Mouse (Mus musculus) MEL-GATA-1-ER (cell line): ENCODE results near the gene Atf6b.

Experiments
- DNase-seq: peaks from one replicate; pipeline ENCODE4 v3.0.0-alpha.2; 2012; ENCODE audit warnings: low read depth; ENCODE audit errors: extremely low read depth

The Atf6b gene

GRCm38 (mm10) chr17:34692906-34693305, 46.0 kb downstream of the Atf6b start:
- DNase-seq: no peak

GRCm38 (mm10) chr17:34699575-34700408, 52.8 kb downstream of the Atf6b start:
- DNase-seq: no peak

DNA sequence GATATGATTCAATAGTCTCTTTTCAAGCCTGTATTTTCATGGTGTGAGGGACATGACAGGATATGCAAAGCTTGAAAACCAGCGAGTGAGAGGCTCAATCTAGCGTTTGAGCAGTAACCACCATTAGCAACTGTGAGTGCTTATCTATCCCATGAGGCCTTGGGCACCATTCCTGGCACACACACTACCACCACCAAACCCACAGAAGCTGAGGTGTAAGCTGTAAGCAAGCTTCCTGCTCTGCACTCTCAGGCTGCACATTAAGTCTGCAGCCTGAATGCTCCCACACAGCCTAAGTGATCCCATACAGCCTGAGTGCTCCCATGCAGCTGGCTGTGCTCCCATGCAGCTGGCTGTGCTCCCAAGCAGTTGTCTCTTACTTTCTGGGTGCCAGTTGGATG, 53.7 kb downstream of the Atf6b start:
- DNase-seq: no peak
